Mouse (Mus musculus) testis, postnatal 14 days (tissue): ENCODE measurements around the gene Dis3l.

Source experiments
- DNase-seq: peaks from one replicate; pipeline ENCODE4 v3.0.0; 2021; ENCODE audit warnings: low spot score

Gene Dis3l

DNA sequence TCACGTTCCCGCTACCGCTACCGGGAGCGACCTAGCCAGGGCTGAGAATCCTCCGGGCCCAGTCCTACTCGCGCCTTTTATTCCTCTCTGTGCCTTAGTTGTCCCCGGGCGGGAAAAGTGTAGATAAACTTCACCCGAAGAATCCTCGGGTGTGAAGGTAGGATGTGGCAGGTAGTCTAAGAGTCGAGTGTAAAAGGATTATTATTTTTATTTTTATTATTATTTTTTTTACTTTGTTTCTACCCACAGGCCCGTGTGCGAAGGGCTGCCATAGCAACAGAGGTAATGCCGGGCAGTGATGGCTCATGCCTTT, at the start of gene Dis3l:
TSS of gene Dis3l (minus strand) at position 35 of the 313 bp plus-strand sequence.
- DNase-seq = no peak

GRCm38 (mm10) chr9:64389576-64390292, 48.6 kb upstream of the Dis3l start:
- no peak for DNase-seq

DNA sequence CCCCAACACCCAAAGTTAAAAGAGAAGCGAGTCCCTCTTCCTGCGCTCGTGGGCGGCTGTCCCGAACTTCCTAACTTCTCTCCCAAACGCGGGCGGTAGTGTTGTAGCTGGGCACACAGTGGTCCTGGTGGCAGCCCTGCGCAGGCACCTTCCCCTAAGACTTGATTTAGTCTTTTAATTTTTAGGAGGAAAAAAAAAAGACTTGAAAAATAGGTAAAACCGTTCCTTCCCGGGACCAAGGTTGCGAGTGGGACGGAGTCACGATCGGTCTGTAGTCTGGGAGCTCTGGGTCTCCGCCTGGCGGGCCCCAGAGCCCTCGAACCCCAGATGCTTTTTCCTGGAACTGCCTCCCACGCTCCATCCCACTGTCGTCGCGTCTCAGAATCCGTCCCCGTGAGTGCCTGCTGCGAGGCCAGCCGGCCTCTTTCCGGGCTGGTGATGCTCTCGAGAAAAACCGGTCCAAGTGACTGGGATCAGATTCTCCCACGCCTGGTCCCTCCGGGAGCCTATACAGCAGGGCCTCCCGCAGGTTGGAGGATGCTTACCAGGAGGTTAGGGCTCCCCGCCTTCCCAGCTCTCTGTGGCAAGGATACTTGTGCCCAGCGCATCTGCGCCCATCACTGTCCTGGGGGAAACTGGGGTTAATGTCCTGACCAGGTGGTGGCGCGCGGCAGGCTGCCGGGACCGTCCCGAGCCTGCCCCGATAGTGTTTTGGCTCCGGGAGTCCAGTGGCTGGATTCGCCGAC, 45.6 kb upstream of the Dis3l start:
- no peak for DNase-seq

GRCm38 (mm10) chr9:64385511-64386465, 44.7 kb upstream of the Dis3l start, which contains the start of gene Megf11:
Gene Megf11 (plus strand): TSS chr9:64385626.
- peak; percentile 18 for DNase-seq

DNA sequence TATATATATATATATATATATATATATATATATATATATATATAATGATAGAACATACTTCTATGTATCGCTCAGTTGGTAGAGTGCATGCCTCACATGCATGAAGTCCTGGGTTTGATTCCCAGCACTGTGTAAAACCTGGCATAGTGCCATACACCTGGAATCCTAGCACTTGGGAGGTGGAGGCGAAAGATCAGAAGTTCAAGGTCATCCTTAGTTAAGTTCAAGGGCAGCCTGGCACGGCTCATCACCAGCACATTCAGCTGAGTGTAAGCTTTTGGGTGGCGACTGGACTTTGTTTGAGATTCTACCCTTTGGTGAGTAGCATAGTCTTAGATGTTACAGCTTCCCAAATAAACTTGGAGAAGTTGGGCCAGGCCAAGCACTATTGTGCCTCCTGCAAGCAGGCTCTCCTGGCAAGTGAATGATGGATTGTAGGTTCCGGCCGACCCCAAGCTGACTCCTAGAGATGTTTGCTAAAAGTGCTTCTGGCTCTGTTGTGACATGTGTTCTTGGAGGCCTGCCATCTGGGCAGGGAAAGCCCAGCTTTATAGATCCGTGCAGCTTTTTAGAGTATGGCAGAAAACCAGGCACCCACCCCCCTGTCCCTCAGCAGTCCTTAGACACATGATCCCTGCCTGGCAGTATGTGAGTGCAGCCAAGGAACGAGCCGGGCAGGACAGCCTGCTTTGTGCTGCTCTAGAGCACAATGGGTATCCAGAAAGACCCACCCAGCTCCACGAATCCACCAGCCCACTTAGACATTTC, 42.1 kb upstream of the Dis3l start:
- DNase-seq = no peak

GRCm38 (mm10) chr9:64376380-64376779, 35.3 kb upstream of the Dis3l start:
- no peak for DNase-seq

DNA sequence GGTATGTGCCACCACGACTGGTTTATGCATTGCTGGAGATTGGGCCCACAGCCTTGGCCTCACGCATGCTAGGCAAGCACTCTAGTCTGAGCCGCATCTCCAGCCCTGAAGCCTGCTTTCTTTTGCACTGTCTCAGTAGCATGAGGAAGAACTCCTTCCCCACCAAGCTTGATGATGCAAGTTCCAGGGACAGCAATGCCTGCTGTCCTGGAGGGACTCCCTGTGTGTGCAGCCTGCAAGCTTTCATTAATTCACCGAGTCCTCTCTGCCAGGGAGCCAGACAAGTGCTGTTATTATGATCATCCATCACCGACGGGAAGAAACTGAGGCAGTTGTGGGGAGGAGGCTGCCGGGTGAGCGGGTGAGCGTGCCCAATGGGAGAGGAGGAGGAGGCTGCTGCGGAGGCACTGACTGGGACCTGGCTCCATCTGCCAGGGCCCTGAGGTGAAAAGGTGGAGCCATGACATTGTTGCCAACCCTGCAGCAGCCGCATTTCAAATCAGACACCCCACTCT, 30.3 kb upstream of the Dis3l start:
- DNase-seq = no peak

DNA sequence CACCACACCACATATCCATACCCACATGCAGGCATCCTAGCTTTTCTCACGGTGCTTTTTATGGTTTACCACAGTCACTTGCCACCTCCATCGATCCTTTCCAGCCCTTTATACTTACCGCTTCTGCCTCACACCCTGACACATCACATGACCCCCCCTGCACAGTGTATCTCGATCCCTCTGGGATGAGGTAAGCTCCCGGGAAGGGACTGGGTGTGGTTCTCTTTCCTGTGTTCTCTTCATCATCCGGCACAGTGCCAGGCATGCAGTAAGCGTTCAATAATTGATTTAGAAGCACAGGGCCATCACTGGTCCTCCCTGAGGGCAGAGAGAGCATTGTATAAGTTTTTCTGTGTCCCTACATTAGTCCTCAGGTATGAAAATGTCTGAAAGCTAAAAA, 28.8 kb upstream of the Dis3l start:
- DNase-seq = no peak

DNA sequence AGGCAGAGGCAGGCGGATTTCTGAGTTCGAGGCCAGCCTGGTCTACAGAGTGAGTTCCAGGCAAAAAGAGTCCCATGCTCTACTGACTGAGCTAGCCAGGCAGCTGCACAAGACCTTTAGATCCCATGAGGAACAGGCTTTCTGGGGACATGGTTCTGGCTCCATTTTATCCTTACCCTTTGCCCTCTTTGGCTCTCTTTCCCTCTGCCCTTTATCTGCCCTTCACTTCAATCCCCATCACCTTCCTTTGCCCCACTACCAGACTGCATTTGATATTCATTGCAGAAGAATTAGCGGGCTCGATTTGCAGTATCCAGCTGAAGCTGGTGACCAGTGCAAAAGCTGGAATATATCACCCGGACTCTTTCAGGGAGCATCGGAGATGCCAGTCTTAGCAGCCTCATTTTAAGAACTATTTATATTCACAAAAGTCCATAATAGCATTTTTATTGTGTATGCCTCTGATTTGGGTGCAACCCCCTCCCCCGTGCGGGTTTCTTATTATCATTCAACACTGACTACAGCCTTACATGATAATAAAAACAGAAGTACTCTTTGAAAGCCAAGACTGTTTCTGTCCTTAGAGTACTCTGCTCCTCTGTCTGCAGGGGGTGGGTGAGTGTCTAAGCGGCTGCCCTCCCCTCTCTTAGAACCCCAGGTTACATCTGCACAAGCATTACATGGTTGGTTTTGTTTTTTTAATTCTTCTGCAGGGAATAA, 20.3 kb upstream of the Dis3l start:
- no peak for DNase-seq

DNA sequence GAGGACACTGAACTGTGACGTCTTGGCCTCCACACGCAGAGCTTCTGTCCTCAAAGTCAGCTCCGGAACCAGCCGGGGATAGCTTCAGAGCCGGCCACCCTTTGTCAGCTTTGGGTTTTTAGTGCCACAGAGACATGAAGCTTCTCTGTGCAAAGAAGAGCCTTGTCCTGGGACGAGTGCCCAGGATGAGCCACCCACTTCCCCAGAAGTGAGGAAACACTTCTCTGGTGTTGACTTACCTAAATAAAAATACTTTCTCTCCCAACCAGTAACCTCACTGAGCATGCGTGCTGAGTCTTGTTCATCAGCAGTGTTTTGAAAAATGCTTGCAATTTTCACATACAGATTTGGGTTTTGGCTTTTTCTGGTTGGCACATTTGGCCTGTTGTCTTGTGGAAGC, 14.5 kb upstream of the Dis3l start:
- DNase-seq = no peak

DNA sequence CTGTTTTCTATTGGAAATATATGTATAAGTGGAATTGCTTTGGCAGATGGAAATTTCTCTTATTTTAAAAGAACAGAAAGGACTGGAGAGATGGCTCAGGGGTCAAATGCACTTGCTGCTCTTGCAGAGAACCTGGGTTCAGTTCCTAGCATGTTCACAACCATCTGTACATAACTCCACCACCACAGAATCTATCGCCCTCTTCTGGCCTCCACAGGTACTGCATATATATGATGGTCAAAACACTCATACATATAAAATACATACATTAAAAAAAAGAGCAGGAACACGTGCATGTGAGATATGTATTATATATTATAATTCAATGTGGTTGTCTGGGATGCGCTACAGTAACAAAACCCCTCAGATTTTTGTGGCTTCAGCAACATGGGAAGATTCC, 10.1 kb upstream of the Dis3l start:
- no peak for DNase-seq

DNA sequence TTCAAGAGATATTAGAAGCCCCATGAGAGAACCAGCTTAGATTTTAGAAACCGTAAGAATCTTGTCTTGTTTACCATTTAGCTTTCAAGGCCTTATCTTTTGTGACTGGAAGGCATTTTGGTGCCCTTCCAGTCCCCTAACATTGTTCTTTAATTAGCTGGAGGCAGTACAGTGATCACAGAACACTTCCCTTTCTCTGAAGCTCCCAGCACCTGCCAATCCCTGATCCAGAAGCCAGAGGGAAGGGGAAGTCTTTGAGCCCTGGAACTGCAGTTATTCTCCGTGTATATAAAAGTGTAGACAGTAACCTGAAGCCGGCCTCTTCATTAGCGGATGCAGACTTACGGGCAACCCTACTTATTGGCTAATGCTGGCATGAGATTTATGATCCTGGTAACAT, 8.4 kb upstream of the Dis3l start:
- no peak for DNase-seq

DNA sequence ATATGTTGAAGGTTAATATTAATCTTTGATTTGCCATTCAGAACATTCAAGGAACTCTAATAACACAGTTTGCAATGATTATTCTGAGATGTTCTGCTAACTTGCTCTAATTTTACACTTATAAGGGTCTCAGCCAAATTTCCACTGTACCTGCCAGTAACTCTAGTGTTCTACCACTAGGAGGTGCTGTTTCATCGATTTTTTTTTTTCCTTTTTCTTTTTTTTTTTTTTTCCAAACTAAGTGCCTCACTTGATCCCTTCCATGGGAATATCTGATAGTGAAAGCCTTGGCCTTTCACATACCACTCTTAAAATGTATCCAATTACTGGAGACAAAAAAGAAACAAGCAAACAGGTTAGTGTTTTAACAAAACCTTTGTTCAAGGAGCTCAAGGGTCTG, 6.3 kb upstream of the Dis3l start:
- DNase-seq = no peak

- DNase-seq = no peak
These were observed 4.8 kb upstream of the Dis3l start for GRCm38 (mm10) chr9:64345931-64346330.

GRCm38 (mm10) chr9:64343656-64344055, 2.6 kb upstream of the Dis3l start:
- DNase-seq = no peak

GRCm38 (mm10) chr9:64341671-64342070, 583 bp upstream of the Dis3l start:
- no peak for DNase-seq

DNA sequence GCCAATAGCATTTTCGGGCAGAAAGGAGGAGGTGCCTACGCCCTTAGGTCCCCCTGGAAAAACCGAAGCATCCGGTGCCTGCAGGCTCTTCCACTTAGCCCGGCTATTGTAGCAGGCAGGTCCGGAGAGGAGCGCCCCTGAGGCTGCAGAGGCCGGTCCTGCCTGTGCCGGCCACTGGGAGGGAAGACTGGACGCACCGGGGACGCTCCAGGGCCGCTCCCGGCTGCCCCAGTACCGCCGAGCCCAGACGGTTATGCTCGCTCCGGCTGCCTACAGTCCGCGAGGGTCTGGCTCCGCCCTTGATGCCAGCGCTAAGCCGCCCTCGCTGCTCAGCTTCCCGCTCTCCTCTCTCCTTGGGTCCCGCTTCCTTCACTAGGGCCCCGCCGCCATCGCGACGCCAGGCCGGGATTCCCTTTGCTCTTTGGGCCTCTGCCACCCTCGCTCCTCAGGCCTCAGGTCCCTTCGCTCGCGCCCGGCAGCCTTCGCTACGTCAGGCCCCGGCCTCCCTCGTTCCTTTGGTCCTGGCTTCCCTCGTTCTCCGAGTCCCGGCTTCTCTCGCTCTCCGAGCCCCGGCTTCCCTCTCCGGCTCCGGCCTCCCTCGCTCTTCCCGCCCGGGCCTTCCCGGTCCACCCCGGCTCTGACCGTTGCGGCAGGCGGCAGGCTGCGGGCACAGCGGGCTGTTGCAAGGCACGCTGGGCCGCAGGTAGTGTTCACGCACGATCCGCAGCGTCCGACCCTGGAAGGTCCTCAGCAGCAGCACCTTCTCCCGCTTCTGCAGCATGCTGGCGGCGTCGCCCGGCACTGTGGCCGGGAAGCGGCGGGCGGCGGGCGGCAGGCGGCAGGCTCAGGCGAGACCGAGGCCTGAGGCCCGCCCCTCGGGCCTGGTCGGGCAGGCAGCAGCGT, 486 bp downstream of the Dis3l start:
- peak; percentile 83 for DNase-seq

GRCm38 (mm10) chr9:64339361-64339760, 1.7 kb downstream of the Dis3l start:
- no peak for DNase-seq

DNA sequence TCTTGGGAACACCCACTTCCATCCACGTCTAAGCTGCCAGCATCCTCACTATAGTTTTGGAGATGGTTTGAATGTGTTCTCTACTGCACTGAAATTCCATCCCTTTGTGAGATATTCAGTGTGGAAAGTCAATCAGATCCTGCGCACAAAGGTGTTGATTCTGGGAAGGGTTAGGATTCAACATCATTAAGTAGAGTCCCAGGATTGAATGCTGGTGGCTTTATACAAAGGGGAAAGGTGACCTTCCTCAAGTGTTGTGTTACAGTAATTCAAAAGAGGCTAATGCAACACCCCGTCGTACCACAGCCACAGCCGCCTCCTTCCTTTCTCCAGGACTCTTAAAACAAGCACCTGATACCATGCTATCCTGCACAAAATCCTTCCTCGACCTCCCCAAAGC, 5.3 kb downstream of the Dis3l start:
- no peak for DNase-seq

DNA sequence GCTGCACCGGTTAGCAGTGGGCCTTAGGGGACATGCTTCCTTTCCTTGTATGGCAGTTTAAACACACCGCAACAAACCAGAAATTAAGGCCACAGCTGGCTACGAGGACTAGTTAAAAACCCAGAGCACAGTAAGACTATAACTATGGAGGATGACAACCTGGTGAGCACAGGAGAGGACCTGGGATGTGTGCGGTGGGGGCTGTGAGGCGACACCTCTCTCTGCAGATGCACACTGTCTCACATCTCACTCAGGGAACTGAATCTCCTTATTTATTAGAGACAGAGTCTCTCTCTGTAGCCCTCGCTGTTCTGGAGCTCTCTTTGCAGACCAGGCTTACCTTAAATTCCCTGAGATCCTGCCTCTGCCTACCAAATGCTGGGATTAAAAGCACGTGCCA, 17.1 kb downstream of the Dis3l start:
- DNase-seq = no peak
